Mouse (Mus musculus): ENCODE measurements around the gene Slc6a12. TPM values are rescaled to one million over a fixed set of nuclear protein-coding genes. Genes with fewer than 3 reads are reported as not detected.

Gene Slc6a12
- total and polyA plus RNA-seq, 2 experiments: 86.8 to 172 TPM

GRCm38 (mm10) chr6:121382071-121382470 lies 39.2 kb downstream of the Slc6a12 start:
- Histone ChIP-seq H3K4me1 (ENCODE audit: control insufficient read depth, insufficient read depth, low read length) (no peaks in the 10 kb centered on the region), H3K27me3 (ENCODE audit: control insufficient read depth, insufficient read depth, low read length) (no peaks in the 10 kb centered on the region), H3K4me3 (ENCODE audit: insufficient read depth, low read depth, low read length) (no peak overlapping the region), H3K27ac (replicated peaks; ENCODE audit: insufficient read depth, low read depth, low read length) (no peak overlapping the region), H3K9ac (ENCODE audit: low read depth, low read length) (no peak overlapping the region), H3K79me2 (ENCODE audit: control insufficient read depth, insufficient read depth, low read length) (no peaks in the 10 kb centered on the region), H3K36me3 (ENCODE audit: control insufficient read depth, insufficient read depth, low read length) (no peaks in the 10 kb centered on the region)
- 67% methylated on average over 10 of the region's 10 CpGs for WGBS
- no peak for TF ChIP-seq POLR2A (IDR thresholded peaks at IDR 0.05; ENCODE audit: extremely low read depth, insufficient read depth, low read length)
- TF ChIP-seq CTCF (IDR thresholded peaks at IDR 0.05; ENCODE audit: low read depth, low read length): no peak
- DNase-seq (ENCODE audit: extremely low read depth, low read depth, low spot score): no peak

- Histone ChIP-seq H3K4me3 (ENCODE audit: insufficient read depth, low read depth, low read length) (no peak overlapping the region), H3K4me1 (ENCODE audit: control insufficient read depth, insufficient read depth, low read length) (no peaks in the 10 kb centered on the region), H3K27ac (replicated peaks; ENCODE audit: insufficient read depth, low read depth, low read length) (no peak overlapping the region), H3K9ac (ENCODE audit: low read depth, low read length) (no peak overlapping the region), H3K79me2 (ENCODE audit: control insufficient read depth, insufficient read depth, low read length) (no peaks in the 10 kb centered on the region), H3K27me3 (ENCODE audit: control insufficient read depth, insufficient read depth, low read length) (no peaks in the 10 kb centered on the region), H3K36me3 (ENCODE audit: control insufficient read depth, insufficient read depth, low read length) (no peaks in the 10 kb centered on the region)
- DNase-seq (ENCODE audit: extremely low read depth, low read depth, low spot score): no peak
- WGBS: 84% methylated on average over 3 of the region's 3 CpGs
- TF ChIP-seq CTCF (IDR thresholded peaks at IDR 0.05; ENCODE audit: low read depth, low read length): no peak
- no peak for TF ChIP-seq POLR2A (IDR thresholded peaks at IDR 0.05; ENCODE audit: extremely low read depth, insufficient read depth, low read length)
These were observed 42.5 kb downstream of the Slc6a12 start for GRCm38 (mm10) chr6:121385397-121385796.

- Histone ChIP-seq H3K79me2 (ENCODE audit: control insufficient read depth, insufficient read depth, low read length) (no peaks in the 10 kb centered on the region), H3K27ac (replicated peaks; ENCODE audit: insufficient read depth, low read depth, low read length) (no peak overlapping the region), H3K4me3 (ENCODE audit: insufficient read depth, low read depth, low read length) (no peak overlapping the region), H3K9ac (ENCODE audit: low read depth, low read length) (no peak overlapping the region), H3K36me3 (ENCODE audit: control insufficient read depth, insufficient read depth, low read length) (no peaks in the 10 kb centered on the region), H3K4me1 (ENCODE audit: control insufficient read depth, insufficient read depth, low read length) (no peaks in the 10 kb centered on the region), H3K27me3 (ENCODE audit: control insufficient read depth, insufficient read depth, low read length) (no peaks in the 10 kb centered on the region)
- no peak for DNase-seq (ENCODE audit: extremely low read depth, low read depth, low spot score)
- WGBS: 90% methylated on average over 4 of the region's 4 CpGs
- TF ChIP-seq POLR2A (IDR thresholded peaks at IDR 0.05; ENCODE audit: extremely low read depth, insufficient read depth, low read length): no peak
- TF ChIP-seq CTCF (IDR thresholded peaks at IDR 0.05; ENCODE audit: low read depth, low read length): no peak
These were observed 49.9 kb downstream of the Slc6a12 start for GRCm38 (mm10) chr6:121392610-121393252.

GRCm38 (mm10) chr6:121401140-121401539 lies 58.3 kb downstream of the Slc6a12 start:
- H3K36me3 ChIP-seq (ENCODE audit: control insufficient read depth, insufficient read depth, low read length): no peaks in the 10 kb centered on the region
- 58% methylated on average over 6 of the region's 6 CpGs for WGBS
- H3K4me3 ChIP-seq (ENCODE audit: insufficient read depth, low read depth, low read length): no peak overlapping the region
- no peaks in the 10 kb centered on the region for H3K4me1 ChIP-seq (ENCODE audit: control insufficient read depth, insufficient read depth, low read length)
- H3K9ac ChIP-seq (ENCODE audit: low read depth, low read length): no peak overlapping the region
- no peak for TF ChIP-seq POLR2A (IDR thresholded peaks at IDR 0.05; ENCODE audit: extremely low read depth, insufficient read depth, low read length)
- TF ChIP-seq CTCF (IDR thresholded peaks at IDR 0.05; ENCODE audit: low read depth, low read length): no peak
- no peaks in the 10 kb centered on the region for H3K79me2 ChIP-seq (ENCODE audit: control insufficient read depth, insufficient read depth, low read length)
- no peak overlapping the region for H3K27ac ChIP-seq (replicated peaks; ENCODE audit: insufficient read depth, low read depth, low read length)
- DNase-seq (ENCODE audit: extremely low read depth, low read depth, low spot score): no peak
- no peaks in the 10 kb centered on the region for H3K27me3 ChIP-seq (ENCODE audit: control insufficient read depth, insufficient read depth, low read length)

GRCm38 (mm10) chr6:121401826-121402660 lies 59.2 kb downstream of the Slc6a12 start:
- H3K4me3 ChIP-seq (ENCODE audit: insufficient read depth, low read depth, low read length): no peak overlapping the region

More at GRCm38 (mm10) chr6:121401826-121402660, 59.2 kb downstream of the Slc6a12 start:
- Histone ChIP-seq H3K27me3 (ENCODE audit: control insufficient read depth, insufficient read depth, low read length) (no peaks in the 10 kb centered on the region), H3K36me3 (ENCODE audit: control insufficient read depth, insufficient read depth, low read length) (no peaks in the 10 kb centered on the region), H3K27ac (replicated peaks; ENCODE audit: insufficient read depth, low read depth, low read length) (no peak overlapping the region), H3K79me2 (ENCODE audit: control insufficient read depth, insufficient read depth, low read length) (no peaks in the 10 kb centered on the region), H3K4me1 (ENCODE audit: control insufficient read depth, insufficient read depth, low read length) (no peaks in the 10 kb centered on the region), H3K9ac (ENCODE audit: low read depth, low read length) (no peak overlapping the region)
- TF ChIP-seq POLR2A (IDR thresholded peaks at IDR 0.05; ENCODE audit: extremely low read depth, insufficient read depth, low read length) (no peak), CTCF (IDR thresholded peaks at IDR 0.05; ENCODE audit: low read depth, low read length) (no peak)
- no peak for DNase-seq (ENCODE audit: extremely low read depth, low read depth, low spot score)
- 84% methylated on average over 14 of the region's 14 CpGs for WGBS
